Mouse (Mus musculus) hindbrain, embryonic 14.5 days (tissue): Measurements from ENCODE around the gene Npm1. TPM values are rescaled to one million over a fixed set of nuclear protein-coding genes. Genes with fewer than 3 reads are reported as not detected.

ENCODE experiments used
- polyA plus RNA-seq: library from polyadenylated mRNA; unstranded; fragments of >200 nt; fragmentation: Nextera tagmentation; extraction: Ambion mirVana; gene quantifications from 2 replicates; pipeline ENCODE4 v1.2.1, GENCODE M21; 2014

The Npm1 gene
- polyA plus RNA-seq, 1 experiment from 2014 or later: 450 TPM

Other genes starting within 250 kb of the Npm1 start
- 9.0 and 10.1 TPM in 2 replicates for gene Fgf18, start 15.8 kb downstream of the Npm1 start, polyA plus RNA-seq
- gene Tlx3, start 40.4 kb upstream of the Npm1 start, polyA plus RNA-seq: 21.2 and 23.0 TPM in 2 replicates
- gene Gm12117, start 113.5 kb upstream of the Npm1 start, polyA plus RNA-seq: not detected in 2 replicates